Mouse (Mus musculus) gastrocnemius, adult 18-20 months (tissue): ENCODE results near the gene Peak1. TPM values are rescaled to one million over a fixed set of nuclear protein-coding genes. Genes with fewer than 3 reads are reported as not detected.
A peak's percentile ranks its signal among the peaks of the same experiment; 100 is the strongest.

Source experiments
- microRNA-seq: library from miRNA; unstranded; fragments of <30 nt; microRNA quantifications from one replicate; pipeline ENCODE4 v1.2.0, GENCODE M21; 2021
- total RNA-seq, 2 experiments: library from RNA; stranded (reverse); gene quantifications; 2 replicates each; pipeline ENCODE4 v1.2.3; 2021

Gene Peak1
- total RNA-seq, 2 experiments from 2014 or later = 12.4 to 14.2 TPM

Small RNAs within 50 kb of the gene (microRNA-seq; reads per million reads assigned to microRNA genes)
- 6.8 reads per million, percentile 17 among the genes with 10 or more reads in this experiment for gene Gm24270

Other genes starting within 250 kb of the Peak1 start
- 10 to 100 TPM; 13.8 to 14.3 TPM for gene Hmg20a, start 542 bp upstream of the Peak1 start, total RNA-seq